Mouse (Mus musculus) CD4-positive, CD25-positive, alpha-beta regulatory T cell, adult 2 months (primary cell): Measurements from ENCODE around the gene Siae.

Experiments
- DNase-seq: peaks from one replicate; pipeline ENCODE4 v3.0.0-alpha.2; 2012; ENCODE audit warnings: low read depth, low spot score

Siae gene

DNA sequence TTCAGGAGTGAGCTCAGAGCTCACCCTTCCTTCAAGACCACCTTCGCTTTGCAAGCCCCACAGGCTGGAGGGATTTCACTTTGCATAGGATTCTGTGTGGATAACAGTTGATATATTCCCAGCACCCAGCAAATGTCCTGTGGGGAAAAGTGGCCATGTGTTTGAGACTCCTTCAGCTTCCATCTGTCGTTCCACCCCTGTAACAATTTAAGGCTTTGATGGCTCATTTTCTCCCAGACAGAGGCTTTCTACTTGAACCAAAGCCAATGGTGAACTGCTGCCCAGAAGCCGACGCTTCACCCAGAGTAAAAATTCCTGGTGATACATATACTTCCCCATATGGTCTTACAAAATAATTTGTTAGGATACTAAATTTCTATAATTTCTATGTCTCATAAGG is 119.8 kb downstream of the Siae start:
- no peak for DNase-seq

- no peak for DNase-seq
Observed at GRCm38 (mm10) chr9:37681123-37681522, 125.6 kb downstream of the Siae start.

DNA sequence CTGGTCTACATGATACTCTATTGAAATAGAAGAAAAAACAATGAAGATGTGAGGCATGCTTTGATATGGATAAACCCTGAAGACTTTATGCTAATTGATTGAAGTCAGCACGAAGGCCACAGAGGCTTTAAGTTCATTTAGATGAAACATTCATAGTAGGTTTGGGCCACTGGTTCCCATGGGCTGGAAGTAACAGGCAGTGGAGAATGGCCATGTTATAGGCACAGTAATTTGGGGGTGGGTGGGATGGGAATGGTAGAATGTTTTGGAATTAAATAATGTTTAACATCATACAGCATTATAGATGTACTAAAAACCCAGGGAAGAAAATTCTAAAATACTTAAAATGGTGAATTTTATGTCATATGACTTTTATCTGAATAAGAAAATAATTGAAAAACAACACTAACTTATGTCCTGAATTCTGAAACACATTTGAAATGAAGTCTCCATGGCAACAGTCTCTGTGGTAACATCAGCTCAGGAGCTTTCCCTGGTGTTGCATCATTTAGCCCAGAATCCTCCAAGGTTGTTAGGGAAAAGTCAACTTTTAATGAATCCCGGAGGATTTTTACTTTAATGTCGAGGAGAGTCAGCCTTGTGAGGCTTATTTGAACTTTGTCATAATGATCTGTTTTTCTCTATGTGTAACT is 131.9 kb downstream of the Siae start:
- no peak for DNase-seq

- DNase-seq, result no peak
Observed at GRCm38 (mm10) chr9:37687941-37688303, 132.4 kb downstream of the Siae start.

- peak; percentile 23 for DNase-seq
Observed at GRCm38 (mm10) chr9:37689970-37690686, 134.6 kb downstream of the Siae start.
